Mouse (Mus musculus): ENCODE measurements around the gene Mdh2. TPM values are rescaled to one million over a fixed set of nuclear protein-coding genes. Genes with fewer than 3 reads are reported as not detected.

Gene Mdh2
- polyA plus RNA-seq, 1 experiment from 2014 or later = 873 TPM

- 0 out of 2 replicates have a peak, but pooled peaks cover 3% of the 10 kb centered on the region for H3K27me3 ChIP-seq (replicated peaks; ENCODE audit: control insufficient read depth, insufficient read depth, low read length)
- no peak for ATAC-seq
- 49% methylated on average over 4 of the region's 4 CpGs for WGBS
Observed at GRCm38 (mm10) chr5:135799746-135800145, 21.5 kb downstream of the Mdh2 start.

GRCm38 (mm10) chr5:135800927-135801326, 22.6 kb downstream of the Mdh2 start:
- no peak overlapping the region for H3K4me3 ChIP-seq (ENCODE audit: low read length)
- H3K9ac ChIP-seq (ENCODE audit: low read depth, low read length) = no peak overlapping the region
- ATAC-seq = peak; percentile 50
- H3K4me2 ChIP-seq (ENCODE audit: low read depth, low read length) = no peak overlapping the region
- 7% methylated on average over 6 of the region's 6 CpGs for WGBS
- H3K27ac ChIP-seq (ENCODE audit: low read length) = peak overlapping the region; percentile 4; the same call in 1 of the 2 replicates
- no peaks in the 10 kb centered on the region for H3K9me3 ChIP-seq (ENCODE audit: control insufficient read depth, low read length)
- no peaks in the 10 kb centered on the region for H3K36me3 ChIP-seq (ENCODE audit: control insufficient read depth, insufficient read depth, low read length)
- 0 out of 2 replicates have a peak, but pooled peaks cover 5% of the 10 kb centered on the region for H3K27me3 ChIP-seq (replicated peaks; ENCODE audit: control insufficient read depth, insufficient read depth, low read length)
- H3K4me1 ChIP-seq (ENCODE audit: control insufficient read depth, insufficient read depth, low read length) = no peaks in the 10 kb centered on the region

More at GRCm38 (mm10) chr5:135799746-135800145, 21.5 kb downstream of the Mdh2 start:
- no peak overlapping the region for H3K4me3 ChIP-seq (ENCODE audit: low read length)
- H3K9ac ChIP-seq (ENCODE audit: low read depth, low read length) = no peak overlapping the region
- H3K36me3 ChIP-seq (ENCODE audit: control insufficient read depth, insufficient read depth, low read length) = no peaks in the 10 kb centered on the region
- no peaks in the 10 kb centered on the region for H3K9me3 ChIP-seq (ENCODE audit: control insufficient read depth, low read length)
- no peak overlapping the region for H3K27ac ChIP-seq (ENCODE audit: low read length)
- peaks cover 2% of the 10 kb centered on the region; the same call in 1 of the 2 replicates for H3K4me1 ChIP-seq (ENCODE audit: control insufficient read depth, insufficient read depth, low read length)
- H3K4me2 ChIP-seq (ENCODE audit: low read depth, low read length) = no peak overlapping the region

GRCm38 (mm10) chr5:135802641-135803040, 24.4 kb downstream of the Mdh2 start:
- Histone ChIP-seq H3K4me2 (ENCODE audit: low read depth, low read length) (no peak overlapping the region), H3K27me3 (replicated peaks; ENCODE audit: control insufficient read depth, insufficient read depth, low read length) (0 out of 2 replicates have a peak, but pooled peaks cover 5% of the 10 kb centered on the region), H3K4me3 (ENCODE audit: low read length) (no peak overlapping the region), H3K4me1 (ENCODE audit: control insufficient read depth, insufficient read depth, low read length) (no peaks in the 10 kb centered on the region), H3K36me3 (ENCODE audit: control insufficient read depth, insufficient read depth, low read length) (no peaks in the 10 kb centered on the region), H3K9me3 (ENCODE audit: control insufficient read depth, low read length) (no peaks in the 10 kb centered on the region), H3K27ac (ENCODE audit: low read length) (no peak overlapping the region), H3K9ac (ENCODE audit: low read depth, low read length) (no peak overlapping the region)
- no peak for ATAC-seq
- 91% methylated on average over 8 of the region's 8 CpGs for WGBS

- no peak overlapping the region for H3K9ac ChIP-seq (ENCODE audit: low read depth, low read length)
- no peaks in the 10 kb centered on the region for H3K9me3 ChIP-seq (ENCODE audit: control insufficient read depth, low read length)
- 63% methylated on average over 4 of the region's 4 CpGs for WGBS
- no peak for ATAC-seq
- H3K36me3 ChIP-seq (ENCODE audit: control insufficient read depth, insufficient read depth, low read length) = no peaks in the 10 kb centered on the region
- 0 out of 2 replicates have a peak, but pooled peaks cover 5% of the 10 kb centered on the region for H3K27me3 ChIP-seq (replicated peaks; ENCODE audit: control insufficient read depth, insufficient read depth, low read length)
- H3K4me1 ChIP-seq (ENCODE audit: control insufficient read depth, insufficient read depth, low read length) = no peaks in the 10 kb centered on the region
- H3K27ac ChIP-seq (ENCODE audit: low read length) = no peak overlapping the region
- H3K4me2 ChIP-seq (ENCODE audit: low read depth, low read length) = no peak overlapping the region
- no peak overlapping the region for H3K4me3 ChIP-seq (ENCODE audit: low read length)
Observed at GRCm38 (mm10) chr5:135803135-135803534, 24.9 kb downstream of the Mdh2 start.

- no peak for ATAC-seq
- Histone ChIP-seq H3K36me3 (ENCODE audit: control insufficient read depth, insufficient read depth, low read length) (no peaks in the 10 kb centered on the region), H3K4me1 (ENCODE audit: control insufficient read depth, insufficient read depth, low read length) (no peaks in the 10 kb centered on the region), H3K9ac (ENCODE audit: low read depth, low read length) (no peak overlapping the region), H3K4me2 (ENCODE audit: low read depth, low read length) (no peak overlapping the region), H3K4me3 (ENCODE audit: low read length) (no peak overlapping the region), H3K27me3 (replicated peaks; ENCODE audit: control insufficient read depth, insufficient read depth, low read length) (0 out of 2 replicates have a peak, but pooled peaks cover 5% of the 10 kb centered on the region), H3K9me3 (ENCODE audit: control insufficient read depth, low read length) (no peaks in the 10 kb centered on the region), H3K27ac (ENCODE audit: low read length) (no peak overlapping the region)
- 78% methylated on average over 4 of the region's 4 CpGs for WGBS
Observed at GRCm38 (mm10) chr5:135803676-135804075, 25.4 kb downstream of the Mdh2 start.

GRCm38 (mm10) chr5:135804735-135805134, 26.5 kb downstream of the Mdh2 start:
- no peaks in the 10 kb centered on the region for H3K36me3 ChIP-seq (ENCODE audit: control insufficient read depth, insufficient read depth, low read length)

GRCm38 (mm10) chr5:135806555-135807262, 28.4 kb downstream of the Mdh2 start, which contains the start of gene Srrm3:
Srrm3 (plus strand) TSS chr5:135806890.
- WGBS = 5% methylated on average over 29 of the region's 29 CpGs
- H3K4me2 ChIP-seq (ENCODE audit: low read depth, low read length) = no peak within 1 kb of the TSS
- no peaks in the 10 kb centered on the region for H3K36me3 ChIP-seq (ENCODE audit: control insufficient read depth, insufficient read depth, low read length)
- H3K27me3 ChIP-seq (replicated peaks; ENCODE audit: control insufficient read depth, insufficient read depth, low read length) = 0 out of 2 replicates have a peak, but pooled peaks cover 2% of the 10 kb centered on the region
- H3K9ac ChIP-seq (ENCODE audit: low read depth, low read length) = no peak within 1 kb of the TSS
- no peaks in the 10 kb centered on the region for H3K9me3 ChIP-seq (ENCODE audit: control insufficient read depth, low read length)
- peak within 1 kb of the TSS; percentile 17; the same call in 1 of the 2 replicates for H3K4me3 ChIP-seq (ENCODE audit: low read length)
- no peaks in the 10 kb centered on the region for H3K4me1 ChIP-seq (ENCODE audit: control insufficient read depth, insufficient read depth, low read length)
- peak; percentile 48; the same call in 1 of the 2 replicates for ATAC-seq
- no peak within 1 kb of the TSS for H3K27ac ChIP-seq (ENCODE audit: low read length)

More at GRCm38 (mm10) chr5:135804735-135805134, 26.5 kb downstream of the Mdh2 start:
- Histone ChIP-seq H3K27ac (ENCODE audit: low read length) (no peak overlapping the region), H3K9ac (ENCODE audit: low read depth, low read length) (no peak overlapping the region), H3K9me3 (ENCODE audit: control insufficient read depth, low read length) (no peaks in the 10 kb centered on the region), H3K4me3 (ENCODE audit: low read length) (no peak overlapping the region), H3K27me3 (replicated peaks; ENCODE audit: control insufficient read depth, insufficient read depth, low read length) (0 out of 2 replicates have a peak, but pooled peaks cover 5% of the 10 kb centered on the region), H3K4me1 (ENCODE audit: control insufficient read depth, insufficient read depth, low read length) (no peaks in the 10 kb centered on the region), H3K4me2 (ENCODE audit: low read depth, low read length) (no peak overlapping the region)
- no peak for ATAC-seq
- WGBS = 65% methylated on average over 2 of the region's 2 CpGs

GRCm38 (mm10) chr5:135807263-135807637, 29.0 kb downstream of the Mdh2 start:
- H3K9ac ChIP-seq (ENCODE audit: low read depth, low read length) = no peak overlapping the region
- no peaks in the 10 kb centered on the region for H3K36me3 ChIP-seq (ENCODE audit: control insufficient read depth, insufficient read depth, low read length)
- 44% methylated on average over 3 of the region's 3 CpGs for WGBS
- no peak overlapping the region for H3K4me3 ChIP-seq (ENCODE audit: low read length)
- no peaks in the 10 kb centered on the region for H3K9me3 ChIP-seq (ENCODE audit: control insufficient read depth, low read length)
- 0 out of 2 replicates have a peak, but pooled peaks cover 2% of the 10 kb centered on the region for H3K27me3 ChIP-seq (replicated peaks; ENCODE audit: control insufficient read depth, insufficient read depth, low read length)
- no peak overlapping the region for H3K27ac ChIP-seq (ENCODE audit: low read length)
- no peak overlapping the region for H3K4me2 ChIP-seq (ENCODE audit: low read depth, low read length)
- H3K4me1 ChIP-seq (ENCODE audit: control insufficient read depth, insufficient read depth, low read length) = no peaks in the 10 kb centered on the region
- ATAC-seq = no peak

GRCm38 (mm10) chr5:135812991-135813390, 34.7 kb downstream of the Mdh2 start:
- no peak overlapping the region for H3K4me2 ChIP-seq (ENCODE audit: low read depth, low read length)
- WGBS = 69% methylated on average over 5 of the region's 5 CpGs
- H3K4me3 ChIP-seq (ENCODE audit: low read length) = no peak overlapping the region
- ATAC-seq = no peak
- no peak overlapping the region for H3K27ac ChIP-seq (ENCODE audit: low read length)
- no peaks in the 10 kb centered on the region for H3K27me3 ChIP-seq (replicated peaks; ENCODE audit: control insufficient read depth, insufficient read depth, low read length)
- H3K36me3 ChIP-seq (ENCODE audit: control insufficient read depth, insufficient read depth, low read length) = no peaks in the 10 kb centered on the region
- no peaks in the 10 kb centered on the region for H3K9me3 ChIP-seq (ENCODE audit: control insufficient read depth, low read length)
- no peak overlapping the region for H3K9ac ChIP-seq (ENCODE audit: low read depth, low read length)
- H3K4me1 ChIP-seq (ENCODE audit: control insufficient read depth, insufficient read depth, low read length) = no peaks in the 10 kb centered on the region

All from intestine, embryonic 16.5 days (tissue).